Mouse (Mus musculus) mouse embryonic stem cell (cell line): ENCODE results near the gene Grm1.

Experiments used
- in situ Hi-C, 2 experiments: fragments of 300-500 bp; cut with MboI; formaldehyde crosslinking; loops; 1 replicate in 1 of 2; 3 replicates in 1 of 2; pipeline ENCODE4 v1.14.3; 2019 to 2020; ENCODE audit warnings: low sequenced_read_pairs in 2 of 2, low pct_unique_long_range_greater_than_20kb in 1 of 2, mixed read lengths in 1 of 2; ENCODE audit not compliant: unreplicated experiment in 1 of 2

Gene Grm1

DNA sequence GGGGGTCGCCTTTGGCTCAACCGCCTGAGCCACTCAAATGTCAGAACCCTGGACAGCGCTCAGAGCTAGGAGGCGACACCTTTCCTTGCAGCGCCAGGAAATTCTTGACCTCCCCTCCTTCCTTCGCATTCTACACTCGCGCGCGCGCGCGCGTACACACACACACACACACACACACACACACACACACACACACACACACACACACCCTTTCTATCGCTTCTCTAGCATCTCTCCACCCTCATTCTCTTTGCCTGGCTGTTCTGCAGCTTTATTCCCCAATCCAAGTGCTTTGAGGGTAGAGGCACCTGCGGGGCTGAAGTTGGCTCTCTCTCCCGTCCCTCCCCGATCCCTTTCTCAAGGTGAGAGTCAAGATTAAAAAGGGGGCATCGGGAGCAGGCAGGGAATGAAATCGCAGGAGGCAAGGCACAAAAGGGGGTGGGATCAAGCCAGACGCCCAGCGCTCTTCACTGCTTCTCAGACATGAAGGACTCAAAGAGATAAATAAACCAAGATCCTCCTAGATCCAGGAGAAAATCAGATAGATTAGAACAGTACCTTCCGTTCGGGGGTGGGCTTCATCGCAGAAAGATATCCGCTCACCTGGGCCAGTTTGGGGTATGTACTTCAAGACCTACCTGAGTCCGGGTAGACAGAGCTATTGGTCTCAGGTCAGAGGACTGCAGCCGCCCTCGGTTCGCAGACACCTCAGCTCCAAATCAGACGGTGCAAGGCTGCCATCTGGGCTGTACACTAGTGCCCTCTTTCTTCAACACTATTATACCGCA, at the start of gene Grm1:
Grm1 (minus strand) TSS at position 746 of the 788 bp plus-strand sequence.
- in situ Hi-C loops = no loop called here

DNA sequence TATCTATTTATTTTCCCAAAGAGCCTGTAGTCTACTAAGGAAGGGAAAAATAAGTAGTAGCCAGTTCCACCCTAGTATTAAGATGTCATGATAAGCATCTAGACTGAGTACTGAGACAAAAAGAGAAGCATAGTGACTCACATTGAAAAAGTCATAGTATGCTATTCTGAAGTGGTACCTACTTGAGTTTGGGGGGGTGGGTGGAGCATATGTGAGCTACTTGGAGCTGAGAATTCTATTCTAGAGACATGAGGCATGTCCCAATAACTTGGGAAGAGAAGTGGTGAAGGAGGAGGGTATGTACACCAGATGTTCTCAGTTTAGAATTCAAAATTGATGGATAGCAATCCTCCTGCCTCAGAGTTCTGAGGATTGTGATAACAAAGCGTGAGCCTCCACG, 39.6 kb upstream of the Grm1 start:
- in situ Hi-C loops = no loop called here

DNA sequence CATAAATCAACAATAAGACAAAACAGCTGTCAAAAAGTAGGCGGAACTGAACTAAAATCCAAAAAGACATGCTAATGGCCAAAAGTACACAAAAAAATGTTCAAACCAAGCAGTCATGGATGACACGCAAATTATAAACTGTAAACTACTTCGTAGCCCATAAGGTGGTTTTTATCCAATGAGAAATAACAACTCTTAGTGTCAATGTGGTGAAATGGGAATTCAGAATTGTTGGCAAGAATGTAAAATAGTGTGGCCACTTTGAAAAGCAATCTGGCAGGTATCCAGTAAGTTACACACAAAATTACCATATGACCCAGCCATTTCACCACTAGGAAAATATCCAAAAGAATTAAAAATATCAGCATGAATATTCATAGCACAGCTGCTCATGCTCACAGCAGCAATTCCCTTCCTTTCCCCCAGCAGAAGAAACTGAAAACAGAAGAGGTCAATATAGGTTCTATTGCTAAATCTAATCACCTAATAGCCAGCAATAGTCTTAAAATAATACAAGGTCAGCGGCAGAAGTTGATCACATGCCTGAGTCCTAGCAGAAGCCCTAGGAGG, 16.4 kb upstream of the Grm1 start:
- in situ Hi-C loops = no loop called here

GRCm38 (mm10) chr10:11086348-11086747, 4.2 kb upstream of the Grm1 start:
- in situ Hi-C loops = no loop called here

- in situ Hi-C loops = no loop called here
These were observed 1.2 kb downstream of the Grm1 start for GRCm38 (mm10) chr10:11080725-11081610.

DNA sequence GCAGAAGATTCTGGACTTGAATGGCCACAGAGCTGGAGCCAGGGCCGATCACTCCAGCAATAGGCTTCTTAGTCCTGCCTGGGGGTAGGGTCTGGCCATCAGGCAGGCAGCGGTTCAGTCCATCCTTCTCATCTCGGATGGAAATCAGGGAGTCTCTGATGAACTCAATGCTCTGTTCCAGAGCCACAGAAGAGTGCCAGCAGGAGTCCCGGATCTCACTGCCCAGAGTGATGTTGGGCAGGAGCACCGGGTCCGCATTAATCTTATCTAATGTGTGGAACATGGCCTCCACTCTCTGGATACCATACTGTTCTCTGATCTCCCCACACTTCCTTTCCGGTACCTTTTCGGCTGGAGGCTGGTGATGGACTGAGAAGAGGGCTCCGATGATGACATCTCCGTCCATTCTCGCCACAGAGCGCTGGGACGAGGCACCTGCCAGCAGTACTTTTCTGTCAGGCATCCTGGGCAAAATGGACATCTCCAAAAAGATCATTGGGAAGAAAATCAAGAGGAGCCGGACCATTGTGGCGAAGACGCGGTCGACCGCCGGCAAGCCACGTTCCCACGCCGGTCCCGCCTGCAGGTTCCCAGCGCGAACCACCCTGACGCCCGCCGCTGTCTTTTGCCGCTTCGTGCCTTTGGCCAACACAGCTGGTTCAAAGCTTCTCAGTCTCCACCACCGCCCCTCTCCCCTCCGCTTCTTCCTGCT, 2.0 kb downstream of the Grm1 start:
- in situ Hi-C loops = no loop called here

GRCm38 (mm10) chr10:11079506-11079905, 2.6 kb downstream of the Grm1 start:
- in situ Hi-C loops = no loop called here

- in situ Hi-C loops = no loop called here
These were observed 17.0 kb downstream of the Grm1 start for GRCm38 (mm10) chr10:11065136-11065535.

DNA sequence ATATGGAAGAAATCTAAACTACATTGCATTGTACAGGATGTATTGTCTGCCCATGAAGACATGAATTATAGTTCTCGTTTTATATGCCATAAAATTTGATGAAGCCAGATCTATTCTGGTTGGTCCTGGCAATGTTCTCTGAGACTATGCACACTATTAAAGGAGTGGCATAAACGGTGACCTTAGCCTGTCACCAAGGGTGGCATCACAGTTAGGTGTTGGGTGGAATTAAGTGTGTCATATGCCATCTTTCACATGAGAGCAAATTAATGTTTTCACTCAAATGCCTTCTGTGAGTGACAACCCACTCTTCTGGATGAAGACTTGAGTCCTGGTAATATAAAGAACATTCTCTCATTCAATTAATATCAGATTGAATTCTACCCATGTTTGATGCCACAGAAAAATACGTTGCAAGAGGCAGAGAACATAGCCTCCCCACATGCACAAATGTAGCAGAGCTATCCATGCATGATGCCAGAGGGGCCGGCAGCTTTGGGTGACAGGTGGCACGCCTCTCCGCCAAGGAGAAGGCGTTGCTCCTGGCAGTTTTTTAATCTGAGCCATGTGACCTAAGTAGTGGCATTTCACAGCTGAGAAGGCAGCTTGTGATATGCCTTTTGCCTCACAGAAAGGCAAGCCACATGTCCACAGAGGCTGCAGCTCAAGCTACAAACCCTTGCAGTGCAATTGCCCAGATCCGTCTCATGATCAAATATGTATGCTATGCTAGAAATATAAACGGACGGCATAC, 20.7 kb downstream of the Grm1 start:
- in situ Hi-C loops = no loop called here

DNA sequence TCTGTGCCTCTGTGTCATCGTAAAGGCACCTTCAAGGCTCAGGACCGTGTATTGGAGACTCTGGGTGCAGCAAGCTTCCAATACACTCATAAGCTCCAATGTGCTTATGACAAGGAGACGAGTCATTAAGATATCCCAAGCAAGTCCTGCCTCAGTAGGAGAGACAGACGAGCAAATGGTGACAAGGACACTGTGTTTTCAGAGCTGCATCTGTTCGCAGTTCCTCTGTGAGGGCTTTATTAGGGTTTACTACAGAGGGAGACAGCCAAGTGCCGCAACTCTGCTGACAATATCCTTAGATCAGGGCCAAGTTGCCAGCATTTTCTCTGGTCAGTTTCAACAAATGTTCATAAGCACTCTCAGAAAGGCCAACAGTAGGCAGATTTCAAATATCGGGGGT, 32.8 kb downstream of the Grm1 start:
- in situ Hi-C loops = loop anchor here in 1 of 2 experiments (25.0 kb wide), 1 partner anchor 687 kb away; no protein-coding TSS in a partner anchor

- in situ Hi-C loops = loop anchor here in 1 of 2 experiments (25.0 kb wide), 1 partner anchor 683 kb away; no protein-coding TSS in a partner anchor
These were observed 36.7 kb downstream of the Grm1 start for GRCm38 (mm10) chr10:11045421-11045820.

- in situ Hi-C loops = loop anchor here in 1 of 2 experiments (25.0 kb wide), 1 partner anchor 682 kb away; no protein-coding TSS in a partner anchor
These were observed 37.6 kb downstream of the Grm1 start for GRCm38 (mm10) chr10:11044455-11045106.

DNA sequence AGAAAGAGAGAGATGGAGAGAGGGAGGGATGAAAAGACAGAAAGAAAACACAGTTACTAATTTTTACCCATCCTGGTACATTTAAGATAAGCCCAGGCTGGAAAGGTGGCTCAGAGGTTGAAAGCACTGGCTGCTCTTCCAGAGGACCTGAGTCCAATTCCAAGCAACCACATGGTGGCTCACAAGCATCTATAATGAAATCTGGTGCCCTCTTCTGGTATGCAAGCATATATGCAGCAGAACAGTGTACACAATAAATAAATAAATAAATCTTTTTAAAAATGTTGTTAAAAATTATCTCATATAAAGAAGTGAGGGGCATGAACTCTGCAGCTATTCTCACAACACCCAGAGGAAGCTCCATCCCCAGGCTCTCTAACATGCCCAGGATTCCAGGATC, 42.8 kb downstream of the Grm1 start:
- in situ Hi-C loops = loop anchor here in 1 of 2 experiments (25.0 kb wide), 1 partner anchor 677 kb away; no protein-coding TSS in a partner anchor

DNA sequence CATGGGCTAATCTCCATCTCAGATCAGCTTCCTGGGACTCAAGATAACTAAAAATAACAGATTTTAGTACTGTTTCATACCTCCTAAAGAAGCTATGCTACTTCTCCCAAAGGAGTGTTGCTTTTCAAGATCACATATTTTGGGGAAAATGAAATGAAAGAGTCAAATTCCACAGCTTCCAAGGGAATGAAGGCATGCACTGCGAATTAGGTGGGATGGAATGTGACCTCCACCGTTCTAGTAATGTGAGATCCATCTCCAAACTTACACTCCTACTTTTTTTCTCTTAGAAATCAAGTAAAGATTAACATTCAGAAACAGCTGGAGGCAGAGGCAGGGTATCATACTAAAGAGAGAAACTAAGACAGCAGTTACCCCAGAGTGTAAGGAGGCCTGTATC, 49.9 kb downstream of the Grm1 start:
- in situ Hi-C loops = loop anchor here in 1 of 2 experiments (25.0 kb wide), 1 partner anchor 670 kb away; no protein-coding TSS in a partner anchor

DNA sequence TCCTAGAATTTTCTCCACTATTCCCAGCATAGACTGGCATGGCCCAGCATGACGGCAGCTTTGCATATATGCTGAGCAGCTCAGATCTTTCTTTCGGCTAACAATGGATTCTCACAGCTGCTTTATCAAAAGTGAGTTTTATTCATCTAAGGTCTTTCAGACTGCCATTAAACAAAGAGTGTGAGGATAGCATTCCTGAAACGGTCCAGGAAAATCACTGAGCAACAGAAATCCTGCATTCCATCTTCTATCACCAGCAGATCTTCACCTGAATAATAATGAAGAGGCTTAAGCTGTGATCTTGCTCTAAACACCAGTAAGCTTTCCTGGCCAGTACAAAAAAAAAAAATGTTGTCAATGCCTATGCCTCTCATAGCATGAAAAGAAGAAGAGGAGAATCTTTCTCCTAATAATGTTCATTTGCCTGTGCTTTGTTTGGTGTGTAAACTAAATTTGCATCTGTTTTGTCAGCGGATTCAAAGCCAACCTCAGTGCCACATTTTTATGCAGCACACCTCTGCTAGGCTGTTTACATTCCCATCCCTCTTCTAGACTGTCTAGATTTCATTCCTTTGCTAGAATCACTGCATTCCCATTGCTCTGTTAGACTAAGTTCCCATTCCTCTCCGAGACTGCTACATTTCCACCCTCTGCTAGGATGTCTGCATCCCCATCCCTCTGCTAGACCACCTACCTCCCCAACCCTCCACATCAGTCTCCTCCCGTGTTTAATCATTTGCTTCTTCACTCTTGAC, 56.2 kb downstream of the Grm1 start:
- in situ Hi-C loops = loop anchor here in 1 of 2 experiments (25.0 kb wide), 1 partner anchor 664 kb away; no protein-coding TSS in a partner anchor

DNA sequence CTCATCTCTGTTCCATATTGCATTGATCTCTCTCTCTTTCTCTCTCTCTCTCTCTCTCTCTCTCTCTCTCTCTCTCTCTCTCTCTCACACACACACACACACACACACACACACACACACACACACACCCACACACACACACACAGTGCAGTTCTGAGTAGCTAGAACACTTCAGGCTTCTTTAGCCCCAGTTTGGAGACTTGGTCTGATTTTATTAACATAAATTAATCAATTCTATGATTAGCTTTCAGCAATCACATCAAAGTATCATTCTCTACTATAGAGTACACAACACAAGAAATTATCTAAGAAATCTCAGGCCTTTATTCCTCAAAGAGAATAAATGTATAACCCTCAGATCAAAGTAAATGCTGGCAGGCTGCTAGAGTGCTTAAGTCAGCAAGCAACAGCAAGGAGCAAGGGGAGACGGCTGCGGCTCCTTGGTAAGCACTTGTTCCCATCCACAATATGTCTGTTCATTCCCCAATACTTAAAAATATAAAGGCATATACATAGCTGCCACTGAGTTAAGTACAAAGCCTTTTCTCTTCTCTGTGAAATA, 63.1 kb downstream of the Grm1 start:
- in situ Hi-C loops = no loop called here
